Mouse (Mus musculus): ENCODE measurements around the gene Kif14.

The Kif14 gene

GRCm38 (mm10) chr1:136466143-136466811, at the start of gene Kif14:
TSS of gene Kif14 (plus strand) at chr1:136466343.
- DNase-seq (ENCODE audit: low spot score): peak; percentile 84

- no peak for DNase-seq (ENCODE audit: low spot score)
Observed at GRCm38 (mm10) chr1:136418393-136418792, 47.8 kb upstream of the Kif14 start.

GRCm38 (mm10) chr1:136427166-136427969, 38.8 kb upstream of the Kif14 start:
- DNase-seq (ENCODE audit: low spot score): no peak

GRCm38 (mm10) chr1:136428981-136429380, 37.2 kb upstream of the Kif14 start:
- DNase-seq (ENCODE audit: low spot score): no peak

- DNase-seq (ENCODE audit: low spot score): no peak
Observed at GRCm38 (mm10) chr1:136430126-136430818, 35.9 kb upstream of the Kif14 start.

- DNase-seq (ENCODE audit: low spot score): no peak
Observed at GRCm38 (mm10) chr1:136440741-136441140, 25.4 kb upstream of the Kif14 start.

- DNase-seq (ENCODE audit: low spot score): no peak
Observed at GRCm38 (mm10) chr1:136442809-136443208, 23.3 kb upstream of the Kif14 start.

GRCm38 (mm10) chr1:136444555-136445255, 21.4 kb upstream of the Kif14 start:
- DNase-seq (ENCODE audit: low spot score): no peak

- no peak for DNase-seq (ENCODE audit: low spot score)
Observed at GRCm38 (mm10) chr1:136446933-136447332, 19.2 kb upstream of the Kif14 start.

GRCm38 (mm10) chr1:136447338-136447737, 18.8 kb upstream of the Kif14 start:
- no peak for DNase-seq (ENCODE audit: low spot score)

GRCm38 (mm10) chr1:136449541-136449940, 16.6 kb upstream of the Kif14 start:
- no peak for DNase-seq (ENCODE audit: low spot score)

GRCm38 (mm10) chr1:136450206-136450605, 15.9 kb upstream of the Kif14 start:
- no peak for DNase-seq (ENCODE audit: low spot score)

- no peak for DNase-seq (ENCODE audit: low spot score)
Observed at GRCm38 (mm10) chr1:136452421-136452820, 13.7 kb upstream of the Kif14 start.

- no peak for DNase-seq (ENCODE audit: low spot score)
Observed at GRCm38 (mm10) chr1:136455756-136456585, 10.2 kb upstream of the Kif14 start.

GRCm38 (mm10) chr1:136456741-136457140, 9.4 kb upstream of the Kif14 start:
- DNase-seq (ENCODE audit: low spot score): no peak

- no peak for DNase-seq (ENCODE audit: low spot score)
Observed at GRCm38 (mm10) chr1:136457403-136457802, 8.7 kb upstream of the Kif14 start.

- no peak for DNase-seq (ENCODE audit: low spot score)
Observed at GRCm38 (mm10) chr1:136458691-136459245, 7.4 kb upstream of the Kif14 start.

GRCm38 (mm10) chr1:136462443-136462842, 3.7 kb upstream of the Kif14 start:
- no peak for DNase-seq (ENCODE audit: low spot score)

GRCm38 (mm10) chr1:136465168-136465567, 975 bp upstream of the Kif14 start:
- no peak for DNase-seq (ENCODE audit: low spot score)

- no peak for DNase-seq (ENCODE audit: low spot score)
Observed at GRCm38 (mm10) chr1:136469408-136469807, 3.3 kb downstream of the Kif14 start.

GRCm38 (mm10) chr1:136470471-136470870, 4.3 kb downstream of the Kif14 start:
- DNase-seq (ENCODE audit: low spot score): no peak
